Mouse (Mus musculus) brain, embryonic 18.5 days (tissue): ENCODE data around the gene Il27.

ENCODE experiments used
- DNase-seq: peaks from one replicate; pipeline ENCODE4 v3.0.0-alpha.2; 2012; ENCODE audit warnings: low read depth, low spot score

Il27 gene

GRCm38 (mm10) chr7:126606611-126607010 is 11.9 kb upstream of the Il27 start:
- DNase-seq: no peak

- DNase-seq: no peak
Measured at GRCm38 (mm10) chr7:126602650-126603049, 7.9 kb upstream of the Il27 start.

GRCm38 (mm10) chr7:126601896-126602295 is 7.2 kb upstream of the Il27 start:
- DNase-seq: no peak

- no peak for DNase-seq
Measured at GRCm38 (mm10) chr7:126598919-126599318, 4.2 kb upstream of the Il27 start.

GRCm38 (mm10) chr7:126596414-126596813 is 1.7 kb upstream of the Il27 start:
- DNase-seq: no peak

GRCm38 (mm10) chr7:126595890-126596289 is 1.1 kb upstream of the Il27 start:
- DNase-seq: no peak

- DNase-seq: no peak
Measured at GRCm38 (mm10) chr7:126587779-126588178, 7.0 kb downstream of the Il27 start.

- DNase-seq: no peak
Measured at GRCm38 (mm10) chr7:126586839-126587238, 7.9 kb downstream of the Il27 start.

- no peak for DNase-seq
Measured at GRCm38 (mm10) chr7:126585717-126586116, 9.0 kb downstream of the Il27 start, which contains the start of gene Cln3. Cln3 (minus strand) TSS chr7:126585817.

GRCm38 (mm10) chr7:126584506-126584977 is 10.2 kb downstream of the Il27 start, which contains the start of gene Apobr:
Apobr (plus strand) TSS chr7:126584942.
- DNase-seq: no peak

- no peak for DNase-seq
Measured at GRCm38 (mm10) chr7:126583761-126584160, 11.0 kb downstream of the Il27 start.

GRCm38 (mm10) chr7:126583251-126583709 is 11.5 kb downstream of the Il27 start:
- peak; percentile 83 for DNase-seq

GRCm38 (mm10) chr7:126582759-126583158 is 12.0 kb downstream of the Il27 start:
- DNase-seq: no peak

GRCm38 (mm10) chr7:126581661-126582060 is 13.1 kb downstream of the Il27 start:
- no peak for DNase-seq

GRCm38 (mm10) chr7:126579172-126579571 is 15.6 kb downstream of the Il27 start:
- no peak for DNase-seq

GRCm38 (mm10) chr7:126576946-126577345 is 17.8 kb downstream of the Il27 start:
- DNase-seq: no peak

GRCm38 (mm10) chr7:126566094-126566765 is 28.5 kb downstream of the Il27 start, which contains the start of gene Eif3c:
Eif3c (minus strand) TSS chr7:126566411.
- DNase-seq: peak; percentile 85

GRCm38 (mm10) chr7:126565693-126566092 is 29.0 kb downstream of the Il27 start:
- no peak for DNase-seq

GRCm38 (mm10) chr7:126556635-126557034 is 38.1 kb downstream of the Il27 start:
- no peak for DNase-seq

GRCm38 (mm10) chr7:126554796-126555195 is 39.9 kb downstream of the Il27 start:
- no peak for DNase-seq

GRCm38 (mm10) chr7:126545631-126546030 is 49.1 kb downstream of the Il27 start:
- DNase-seq: no peak

GRCm38 (mm10) chr7:126541661-126542060 is 53.1 kb downstream of the Il27 start:
- DNase-seq: no peak
